Mouse (Mus musculus): ENCODE measurements around the gene Ngly1. TPM values are rescaled to one million over a fixed set of nuclear protein-coding genes. Genes with fewer than 3 reads are reported as not detected.

The Ngly1 gene
- total RNA-seq, 1 experiment = 6.9 TPM

GRCm38 (mm10) chr14:16248603-16249157 is 400 bp upstream of the Ngly1 start:
- no peaks in the 10 kb centered on the region for H3K9me3 ChIP-seq (ENCODE audit: control insufficient read depth, insufficient read depth, low read depth, low read length)
- no peak overlapping the region for H3K27ac ChIP-seq (ENCODE audit: insufficient read depth, low read depth, low read length, poor library complexity, severe bottlenecking)
- TF ChIP-seq HCFC1 (IDR thresholded peaks at IDR 0.05; ENCODE audit: borderline replicate concordance, insufficient read depth, low read length) (no peak), MAFK (IDR thresholded peaks at IDR 0.05; ENCODE audit: insufficient read depth, low read depth, low read length) (no peak), ZNF384 (IDR thresholded peaks at IDR 0.05; ENCODE audit: low read depth, low read length) (no peak)
- in situ Hi-C loops (cut with MboI; ENCODE audit: low sequenced_read_pairs in 2 of 2, unreplicated experiment in 2 of 2) = no loop called here
- no peak overlapping the region; the same call in 1 of the 2 replicates for H3K9ac ChIP-seq (ENCODE audit: insufficient read depth, low read depth, low read length, poor library complexity, severe bottlenecking)
- H3K36me3 ChIP-seq (ENCODE audit: control insufficient read depth, insufficient read depth, low read length, poor library complexity, severe bottlenecking) = no peaks in the 10 kb centered on the region
- no peaks in the 10 kb centered on the region for H3K4me1 ChIP-seq (ENCODE audit: control insufficient read depth in 2 of 2, insufficient read depth in 2 of 2, low read length in 2 of 2, poor library complexity in 1 of 2)
- peak overlapping the region; percentile 66 to 72; a peak in 3 of 4 replicates for H3K4me3 ChIP-seq (ENCODE audit: insufficient read depth in 1 of 2, low read depth in 1 of 2, low read length in 2 of 2, poor library complexity in 1 of 2, severe bottlenecking in 1 of 2)
- no peak for DNase-seq (ENCODE audit: low read depth, low spot score)

- DNase-seq (ENCODE audit: low read depth, low spot score) = no peak
- TF ChIP-seq ZC3H11A (IDR thresholded peaks at IDR 0.05; ENCODE audit: borderline replicate concordance, low read depth, low read length) = no peak
- no peak overlapping the region for H3K27ac ChIP-seq (ENCODE audit: insufficient read depth, low read depth, low read length, poor library complexity, severe bottlenecking)
- in situ Hi-C loops (cut with MboI; ENCODE audit: low sequenced_read_pairs in 2 of 2, unreplicated experiment in 2 of 2) = no loop called here
- no peak overlapping the region for H3K4me3 ChIP-seq (ENCODE audit: insufficient read depth in 1 of 2, low read depth in 1 of 2, low read length in 2 of 2, poor library complexity in 1 of 2, severe bottlenecking in 1 of 2)
- no peak overlapping the region for H3K9ac ChIP-seq (ENCODE audit: insufficient read depth, low read depth, low read length, poor library complexity, severe bottlenecking)
- no peaks in the 10 kb centered on the region for H3K4me1 ChIP-seq (ENCODE audit: control insufficient read depth in 2 of 2, insufficient read depth in 2 of 2, low read length in 2 of 2, poor library complexity in 1 of 2)
- H3K9me3 ChIP-seq (ENCODE audit: control insufficient read depth, insufficient read depth, low read depth, low read length) = no peaks in the 10 kb centered on the region
- H3K36me3 ChIP-seq (ENCODE audit: control insufficient read depth, insufficient read depth, low read length, poor library complexity, severe bottlenecking) = no peaks in the 10 kb centered on the region
Observed at GRCm38 (mm10) chr14:16250099-16250498, 1.0 kb downstream of the Ngly1 start.

- in situ Hi-C loops (cut with MboI; ENCODE audit: low sequenced_read_pairs in 2 of 2, unreplicated experiment in 2 of 2) = no loop called here
- no peaks in the 10 kb centered on the region for H3K9me3 ChIP-seq (ENCODE audit: control insufficient read depth, insufficient read depth, low read depth, low read length)
- no peak overlapping the region for H3K4me3 ChIP-seq (ENCODE audit: insufficient read depth in 1 of 2, low read depth in 1 of 2, low read length in 2 of 2, poor library complexity in 1 of 2, severe bottlenecking in 1 of 2)
- no peak overlapping the region for H3K9ac ChIP-seq (ENCODE audit: insufficient read depth, low read depth, low read length, poor library complexity, severe bottlenecking)
- TF ChIP-seq CHD2 (IDR thresholded peaks at IDR 0.05; ENCODE audit: low read depth, low read length) (no peak), HCFC1 (IDR thresholded peaks at IDR 0.05; ENCODE audit: borderline replicate concordance, insufficient read depth, low read length) (no peak), ZNF384 (IDR thresholded peaks at IDR 0.05; ENCODE audit: low read depth, low read length) (no peak), MAFK (IDR thresholded peaks at IDR 0.05; ENCODE audit: insufficient read depth, low read depth, low read length) (no peak), ZC3H11A (IDR thresholded peaks at IDR 0.05; ENCODE audit: borderline replicate concordance, low read depth, low read length) (no peak)
- no peak for DNase-seq (ENCODE audit: low read depth, low spot score)
- no peaks in the 10 kb centered on the region for H3K4me1 ChIP-seq (ENCODE audit: control insufficient read depth in 2 of 2, insufficient read depth in 2 of 2, low read length in 2 of 2, poor library complexity in 1 of 2)
- H3K36me3 ChIP-seq (ENCODE audit: control insufficient read depth, insufficient read depth, low read length, poor library complexity, severe bottlenecking) = no peaks in the 10 kb centered on the region
- H3K27ac ChIP-seq (ENCODE audit: insufficient read depth, low read depth, low read length, poor library complexity, severe bottlenecking) = no peak overlapping the region
Observed at GRCm38 (mm10) chr14:16255745-16256144, 6.7 kb downstream of the Ngly1 start.

- in situ Hi-C loops (cut with MboI; ENCODE audit: low sequenced_read_pairs in 2 of 2, unreplicated experiment in 2 of 2) = no loop called here
- TF ChIP-seq HCFC1 (IDR thresholded peaks at IDR 0.05; ENCODE audit: borderline replicate concordance, insufficient read depth, low read length) = no peak
- no peak for TF ChIP-seq CHD2 (IDR thresholded peaks at IDR 0.05; ENCODE audit: low read depth, low read length)
- TF ChIP-seq ZC3H11A (IDR thresholded peaks at IDR 0.05; ENCODE audit: borderline replicate concordance, low read depth, low read length) = no peak
- no peak for TF ChIP-seq ZNF384 (IDR thresholded peaks at IDR 0.05; ENCODE audit: low read depth, low read length)
- TF ChIP-seq MAFK (IDR thresholded peaks at IDR 0.05; ENCODE audit: insufficient read depth, low read depth, low read length) = no peak
- Histone ChIP-seq H3K36me3 (ENCODE audit: control insufficient read depth, insufficient read depth, low read length, poor library complexity, severe bottlenecking) (no peaks in the 10 kb centered on the region), H3K4me1 (ENCODE audit: control insufficient read depth in 2 of 2, insufficient read depth in 2 of 2, low read length in 2 of 2, poor library complexity in 1 of 2) (no peaks in the 10 kb centered on the region), H3K27ac (ENCODE audit: insufficient read depth, low read depth, low read length, poor library complexity, severe bottlenecking) (no peak overlapping the region), H3K4me3 (ENCODE audit: insufficient read depth in 1 of 2, low read depth in 1 of 2, low read length in 2 of 2, poor library complexity in 1 of 2, severe bottlenecking in 1 of 2) (no peak overlapping the region), H3K9me3 (ENCODE audit: control insufficient read depth, insufficient read depth, low read depth, low read length) (no peaks in the 10 kb centered on the region), H3K9ac (ENCODE audit: insufficient read depth, low read depth, low read length, poor library complexity, severe bottlenecking) (no peak overlapping the region)
- DNase-seq (ENCODE audit: low read depth, low spot score) = no peak
Observed at GRCm38 (mm10) chr14:16256209-16256608, 7.1 kb downstream of the Ngly1 start.

GRCm38 (mm10) chr14:16260541-16260940 is 11.5 kb downstream of the Ngly1 start:
- no peaks in the 10 kb centered on the region for H3K4me1 ChIP-seq (ENCODE audit: control insufficient read depth in 2 of 2, insufficient read depth in 2 of 2, low read length in 2 of 2, poor library complexity in 1 of 2)
- H3K4me3 ChIP-seq (ENCODE audit: insufficient read depth in 1 of 2, low read depth in 1 of 2, low read length in 2 of 2, poor library complexity in 1 of 2, severe bottlenecking in 1 of 2) = no peak overlapping the region
- no peak overlapping the region for H3K9ac ChIP-seq (ENCODE audit: insufficient read depth, low read depth, low read length, poor library complexity, severe bottlenecking)
- no peaks in the 10 kb centered on the region for H3K36me3 ChIP-seq (ENCODE audit: control insufficient read depth, insufficient read depth, low read length, poor library complexity, severe bottlenecking)
- H3K9me3 ChIP-seq (ENCODE audit: control insufficient read depth, insufficient read depth, low read depth, low read length) = no peaks in the 10 kb centered on the region
- in situ Hi-C loops (cut with MboI; ENCODE audit: low sequenced_read_pairs in 2 of 2, unreplicated experiment in 2 of 2) = no loop called here
- TF ChIP-seq CHD2 (IDR thresholded peaks at IDR 0.05; ENCODE audit: low read depth, low read length) (no peak), ZC3H11A (IDR thresholded peaks at IDR 0.05; ENCODE audit: borderline replicate concordance, low read depth, low read length) (no peak), MAFK (IDR thresholded peaks at IDR 0.05; ENCODE audit: insufficient read depth, low read depth, low read length) (no peak), ZNF384 (IDR thresholded peaks at IDR 0.05; ENCODE audit: low read depth, low read length) (no peak), HCFC1 (IDR thresholded peaks at IDR 0.05; ENCODE audit: borderline replicate concordance, insufficient read depth, low read length) (no peak)
- H3K27ac ChIP-seq (ENCODE audit: insufficient read depth, low read depth, low read length, poor library complexity, severe bottlenecking) = no peak overlapping the region
- no peak for DNase-seq (ENCODE audit: low read depth, low spot score)
